Mouse (Mus musculus) v-Abl transformed pro-B cells (cell line): ENCODE data around the gene Id1.

Source experiments
- in situ Hi-C, 2 experiments: fragments of 400-800 bp; cut with MboI; formaldehyde crosslinking; loops; one replicate each; pipeline ENCODE4 v1.15.1; 2025; ENCODE audit not compliant: unreplicated experiment in 2 of 2

The Id1 gene

DNA sequence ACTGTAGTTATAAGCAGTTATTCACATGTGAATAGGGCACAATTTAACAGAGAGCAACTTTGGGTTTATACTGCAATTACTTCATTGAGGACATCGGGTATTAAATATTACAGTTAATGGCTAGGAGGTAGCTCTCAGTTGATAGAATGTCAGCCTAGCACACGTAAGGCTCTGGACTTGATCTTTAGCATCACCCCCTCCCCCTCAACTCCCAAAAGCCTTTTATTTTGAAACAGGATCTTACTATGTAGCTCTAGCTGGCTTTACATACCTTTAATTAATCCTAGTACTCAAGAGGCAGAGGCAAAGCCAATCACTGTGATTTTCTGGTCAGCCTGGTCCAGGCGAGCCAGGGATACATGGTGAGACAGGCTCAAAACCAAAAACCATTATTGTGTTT is 41.0 kb downstream of the Id1 start:
- in situ Hi-C loops = no loop called here

DNA sequence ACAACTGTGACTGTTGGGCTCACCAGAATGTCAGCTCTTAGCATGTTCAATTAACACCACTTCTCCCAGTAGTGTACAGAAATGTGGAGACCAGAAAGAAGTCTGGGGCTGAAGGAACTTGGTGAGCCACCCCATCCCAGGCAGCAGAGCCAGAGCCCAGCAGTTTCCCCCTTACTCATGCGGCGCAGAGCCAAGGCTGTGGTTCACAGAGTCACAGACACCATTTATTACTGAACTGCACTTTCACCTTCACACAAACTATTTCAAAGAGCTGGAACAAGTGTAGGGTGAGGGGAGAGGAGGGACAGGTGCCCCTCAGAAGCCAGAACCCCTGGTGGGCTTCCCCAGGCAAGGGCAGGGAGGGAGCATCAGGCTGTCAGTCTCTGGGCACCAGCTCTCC is 44.4 kb downstream of the Id1 start:
- in situ Hi-C loops = no loop called here

DNA sequence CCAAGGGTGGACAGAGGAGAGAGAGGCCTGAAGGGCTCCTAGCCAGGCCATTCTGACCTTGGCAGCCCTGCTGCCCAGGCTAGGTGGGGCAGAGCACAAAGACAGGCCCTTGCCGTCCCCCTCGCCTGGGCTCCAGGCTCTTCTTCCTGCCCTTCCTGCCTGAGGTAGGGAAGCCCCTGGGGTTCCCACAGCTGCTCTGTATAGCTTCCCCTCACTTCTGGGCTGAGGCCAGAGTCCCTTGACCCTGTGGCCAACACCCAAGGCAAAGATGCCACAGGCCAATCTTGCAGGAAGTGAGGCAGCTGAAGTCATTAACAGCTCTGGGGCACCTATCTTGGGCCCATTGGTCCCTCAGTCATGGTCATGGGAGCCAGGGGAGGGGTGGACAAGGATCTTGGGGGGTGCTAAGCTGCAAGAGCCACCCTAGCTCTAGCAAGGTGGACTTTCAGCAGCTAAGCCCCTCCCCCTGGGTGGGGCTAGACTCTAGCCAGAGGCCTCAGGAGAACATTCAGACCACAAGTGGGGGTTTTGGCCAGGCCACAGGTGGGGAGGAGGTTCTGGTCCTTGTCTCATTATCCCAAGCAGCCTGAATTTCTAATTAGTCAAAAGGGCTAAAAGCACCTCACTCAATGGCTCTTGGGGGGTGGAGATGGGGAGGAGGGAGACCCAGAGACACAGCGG is 45.1 kb downstream of the Id1 start:
- in situ Hi-C loops = no loop called here

DNA sequence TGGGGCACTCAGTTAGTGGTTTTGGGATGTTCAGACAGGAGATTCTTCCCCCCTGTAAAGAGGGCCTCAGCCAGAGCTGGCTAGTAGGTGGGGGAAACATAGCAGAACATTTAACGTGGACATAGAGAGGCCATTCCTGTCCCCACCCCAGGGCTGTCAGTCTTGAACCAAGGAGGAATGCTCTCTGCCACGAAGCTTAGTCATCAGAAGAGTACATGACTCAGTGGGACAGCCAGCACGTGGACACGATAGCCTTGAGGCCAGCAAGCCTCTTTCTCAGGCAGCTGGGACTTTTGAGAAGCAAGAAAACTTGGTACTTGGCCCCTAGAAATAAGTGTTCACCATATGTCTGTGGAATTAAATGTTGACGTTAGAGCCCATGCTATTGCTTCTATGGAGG is 46.6 kb downstream of the Id1 start:
- in situ Hi-C loops = no loop called here

DNA sequence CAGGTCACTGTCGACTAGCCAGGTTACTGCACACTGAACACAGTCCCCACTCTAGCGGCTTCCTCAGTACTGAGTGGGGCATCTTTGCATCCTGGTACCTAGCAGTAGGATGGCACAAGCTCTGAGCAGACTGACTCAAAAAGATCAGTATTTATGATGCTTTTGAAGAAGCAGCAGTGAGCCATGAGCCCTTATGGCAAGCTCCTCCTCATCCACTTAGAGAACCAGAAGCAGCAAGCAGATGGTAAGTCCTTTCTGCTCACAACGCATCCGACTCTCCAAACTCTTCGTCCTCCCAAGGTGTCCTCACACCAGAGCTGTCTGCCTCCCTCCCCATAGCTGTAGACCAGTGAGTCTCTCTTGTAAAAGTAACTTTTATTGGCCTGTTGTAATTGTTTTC is 47.2 kb downstream of the Id1 start:
- in situ Hi-C loops = no loop called here

DNA sequence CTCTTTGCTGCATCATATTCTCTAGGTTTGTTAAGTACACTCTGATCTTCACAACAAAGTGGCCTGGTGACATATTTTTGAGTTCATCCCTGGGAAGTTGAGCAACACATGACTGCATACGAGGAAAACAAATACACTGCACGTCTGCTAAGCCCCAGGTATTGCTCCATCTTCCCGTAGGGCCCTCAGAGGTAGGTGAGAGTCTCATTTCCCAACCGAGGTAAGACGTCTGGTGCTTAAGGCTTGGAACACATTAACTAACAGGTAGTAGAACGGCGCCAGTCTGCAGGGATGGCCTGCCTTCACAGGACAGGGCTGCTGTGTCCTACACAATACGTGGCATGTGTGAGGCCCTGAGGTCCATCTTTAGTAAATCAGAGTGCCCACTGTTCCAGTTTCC is 48.6 kb downstream of the Id1 start:
- in situ Hi-C loops = no loop called here

DNA sequence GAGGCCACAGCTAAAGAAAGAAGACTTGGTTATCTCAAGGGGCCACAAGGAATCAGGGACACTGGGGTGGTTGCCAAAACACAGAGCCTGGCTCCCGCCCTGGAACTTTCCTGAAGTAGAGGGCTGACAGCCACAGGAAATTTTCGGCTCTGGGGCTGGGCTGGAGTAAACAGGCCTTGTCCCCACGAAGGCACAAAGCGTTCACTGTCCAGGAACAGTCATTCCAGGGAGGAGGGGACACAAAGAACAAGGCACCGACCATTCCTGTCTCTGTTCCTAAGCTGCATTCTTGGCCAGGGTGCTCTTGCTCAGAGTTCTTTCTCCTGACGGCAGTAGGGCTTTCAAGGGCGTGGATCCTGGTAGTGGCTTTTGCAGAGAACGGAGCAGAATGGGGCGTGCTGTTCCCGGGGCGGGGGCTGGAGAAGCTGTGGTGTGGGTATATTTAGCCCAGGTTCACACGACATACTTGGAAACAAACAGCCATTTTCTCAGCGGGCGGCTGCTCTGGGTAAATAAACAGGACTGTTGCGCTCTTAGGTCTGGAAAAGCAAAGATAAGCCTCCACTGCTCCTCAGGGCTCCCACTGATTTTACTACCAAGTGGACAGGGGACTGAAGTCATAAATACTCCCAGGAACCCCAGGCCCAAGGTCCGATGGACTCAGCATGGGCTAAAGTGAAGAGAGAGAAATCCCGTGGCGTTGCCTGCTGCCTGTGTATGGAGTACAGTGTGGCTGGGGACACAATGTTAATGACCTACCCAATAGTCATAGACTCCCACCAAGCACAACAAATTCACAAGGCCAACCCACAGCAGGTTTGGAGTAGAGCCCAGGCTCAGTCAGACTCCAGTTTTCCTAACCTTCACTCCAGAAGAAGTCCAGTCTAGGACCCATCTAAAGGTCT is 49.6 kb downstream of the Id1 start:
- in situ Hi-C loops = no loop called here
